Mouse (Mus musculus): ENCODE measurements at regions not wholly inside any gene's neighbourhood (a gene's known extent, or its start where the extent isn't known, plus 50 kb on each side); places are given as distances from the start of the nearest gene placed in this dataset.
A peak's percentile ranks its signal among the peaks of the same experiment; 100 is the strongest.

- Histone ChIP-seq H3K4me3 (ENCODE audit: low read depth, low read length) (no peak overlapping the region), H3K36me3 (ENCODE audit: control insufficient read depth, insufficient read depth, low read length) (no peaks in the 10 kb centered on the region), H3K9ac (ENCODE audit: low read length) (no peak overlapping the region), H3K4me1 (replicated peaks; ENCODE audit: control insufficient read depth, insufficient read depth) (0 out of 2 replicates have a peak, but pooled peaks cover 2% of the 10 kb centered on the region), H3K9me3 (ENCODE audit: control insufficient read depth, low read length) (no peaks in the 10 kb centered on the region), H3K27ac (replicated peaks) (0 out of 2 replicates have a peak overlapping the region, but pooled peaks have one; percentile 8), H3K27me3 (ENCODE audit: control insufficient read depth, insufficient read depth, low read length) (no peaks in the 10 kb centered on the region), H3K4me2 (replicated peaks; ENCODE audit: low read depth) (no peak overlapping the region)
- DNase-seq (ENCODE audit: low spot score) (no peak), ATAC-seq (ENCODE audit: low FRiP score, low TSS enrichment) (no peak)
- TF ChIP-seq EP300 (optimal IDR thresholded peaks at IDR 0.05) (no peak), CTCF (IDR thresholded peaks at IDR 0.05; ENCODE audit: low read depth) (no peak)
- 72% methylated on average over 7 of the region's 7 CpGs for WGBS
These were observed 74.4 kb downstream of the Zfp281 start for GRCm38 (mm10) chr1:136699153-136699524.

- WGBS, result 87% methylated on average over 8 of the region's 8 CpGs
- no peak overlapping the region for H3K4me3 ChIP-seq (ENCODE audit: low read depth, low read length)
- no peaks in the 10 kb centered on the region for H3K9me3 ChIP-seq (ENCODE audit: control insufficient read depth, low read length)
- 0 out of 2 replicates have a peak, but pooled peaks cover 2% of the 10 kb centered on the region for H3K4me1 ChIP-seq (replicated peaks; ENCODE audit: control insufficient read depth, insufficient read depth)
- H3K27me3 ChIP-seq (ENCODE audit: control insufficient read depth, insufficient read depth, low read length), result no peaks in the 10 kb centered on the region
- DNase-seq (ENCODE audit: low spot score) (no peak), ATAC-seq (ENCODE audit: low FRiP score, low TSS enrichment) (no peak)
- no peak overlapping the region for H3K9ac ChIP-seq (ENCODE audit: low read length)
- H3K4me2 ChIP-seq (replicated peaks; ENCODE audit: low read depth), result no peak overlapping the region
- TF ChIP-seq EP300 (optimal IDR thresholded peaks at IDR 0.05), result no peak
- no peak for TF ChIP-seq CTCF (IDR thresholded peaks at IDR 0.05; ENCODE audit: low read depth)
- H3K27ac ChIP-seq (replicated peaks), result no peak overlapping the region
- H3K36me3 ChIP-seq (ENCODE audit: control insufficient read depth, insufficient read depth, low read length), result no peaks in the 10 kb centered on the region
These were observed 74.9 kb downstream of the Zfp281 start for GRCm38 (mm10) chr1:136699571-136699970.

GRCm38 (mm10) chr1:136704139-136704538, 79.4 kb downstream of the Zfp281 start:
- H3K27me3 ChIP-seq (ENCODE audit: control insufficient read depth, insufficient read depth, low read length), result no peaks in the 10 kb centered on the region
- ATAC-seq (ENCODE audit: low FRiP score, low TSS enrichment) (no peak), DNase-seq (ENCODE audit: low spot score) (no peak)
- no peaks in the 10 kb centered on the region for H3K4me1 ChIP-seq (replicated peaks; ENCODE audit: control insufficient read depth, insufficient read depth)
- H3K9me3 ChIP-seq (ENCODE audit: control insufficient read depth, low read length), result no peaks in the 10 kb centered on the region
- WGBS, result 80% methylated on average over 5 of the region's 5 CpGs
- no peak overlapping the region for H3K27ac ChIP-seq (replicated peaks)
- H3K9ac ChIP-seq (ENCODE audit: low read length), result no peak overlapping the region
- no peak for TF ChIP-seq CTCF (IDR thresholded peaks at IDR 0.05; ENCODE audit: low read depth)
- TF ChIP-seq EP300 (optimal IDR thresholded peaks at IDR 0.05), result no peak
- H3K4me3 ChIP-seq (ENCODE audit: low read depth, low read length), result no peak overlapping the region
- no peak overlapping the region for H3K4me2 ChIP-seq (replicated peaks; ENCODE audit: low read depth)
- no peaks in the 10 kb centered on the region for H3K36me3 ChIP-seq (ENCODE audit: control insufficient read depth, insufficient read depth, low read length)

- ATAC-seq (ENCODE audit: low FRiP score, low TSS enrichment) (no peak), DNase-seq (ENCODE audit: low spot score) (no peak)
- Histone ChIP-seq H3K27me3 (ENCODE audit: control insufficient read depth, insufficient read depth, low read length) (no peaks in the 10 kb centered on the region), H3K4me2 (replicated peaks; ENCODE audit: low read depth) (no peak overlapping the region), H3K4me1 (replicated peaks; ENCODE audit: control insufficient read depth, insufficient read depth) (no peaks in the 10 kb centered on the region), H3K36me3 (ENCODE audit: control insufficient read depth, insufficient read depth, low read length) (no peaks in the 10 kb centered on the region), H3K4me3 (ENCODE audit: low read depth, low read length) (no peak overlapping the region), H3K9ac (ENCODE audit: low read length) (no peak overlapping the region), H3K27ac (replicated peaks) (no peak overlapping the region), H3K9me3 (ENCODE audit: control insufficient read depth, low read length) (no peaks in the 10 kb centered on the region)
- 72% methylated on average over 8 of the region's 8 CpGs for WGBS
- TF ChIP-seq CTCF (IDR thresholded peaks at IDR 0.05; ENCODE audit: low read depth) (no peak), EP300 (optimal IDR thresholded peaks at IDR 0.05) (no peak)
These were observed 81.8 kb downstream of the Zfp281 start for GRCm38 (mm10) chr1:136706509-136706908.

- 83% methylated on average over 8 of the region's 8 CpGs for WGBS
- Histone ChIP-seq H3K4me3 (ENCODE audit: low read depth, low read length) (no peak overlapping the region), H3K27me3 (ENCODE audit: control insufficient read depth, insufficient read depth, low read length) (no peaks in the 10 kb centered on the region), H3K36me3 (ENCODE audit: control insufficient read depth, insufficient read depth, low read length) (no peaks in the 10 kb centered on the region), H3K4me2 (replicated peaks; ENCODE audit: low read depth) (no peak overlapping the region), H3K9me3 (ENCODE audit: control insufficient read depth, low read length) (no peaks in the 10 kb centered on the region), H3K27ac (replicated peaks) (no peak overlapping the region), H3K9ac (ENCODE audit: low read length) (no peak overlapping the region), H3K4me1 (replicated peaks; ENCODE audit: control insufficient read depth, insufficient read depth) (no peaks in the 10 kb centered on the region)
- no peak for TF ChIP-seq CTCF (IDR thresholded peaks at IDR 0.05; ENCODE audit: low read depth)
- no peak for TF ChIP-seq EP300 (optimal IDR thresholded peaks at IDR 0.05)
- ATAC-seq (ENCODE audit: low FRiP score, low TSS enrichment) (peak; percentile 53; the same call in 1 of the 2 replicates), DNase-seq (ENCODE audit: low spot score) (peak; percentile 29)
These were observed 82.7 kb downstream of the Zfp281 start for GRCm38 (mm10) chr1:136707394-136707793.

- no peak overlapping the region for H3K4me2 ChIP-seq (replicated peaks; ENCODE audit: low read depth)
- no peak overlapping the region for H3K4me3 ChIP-seq (ENCODE audit: low read depth, low read length)
- H3K36me3 ChIP-seq (ENCODE audit: control insufficient read depth, insufficient read depth, low read length), result no peaks in the 10 kb centered on the region
- H3K9me3 ChIP-seq (ENCODE audit: control insufficient read depth, low read length), result no peaks in the 10 kb centered on the region
- no peak overlapping the region for H3K9ac ChIP-seq (ENCODE audit: low read length)
- WGBS, result 88% methylated on average over 12 of the region's 12 CpGs
- no peak overlapping the region for H3K27ac ChIP-seq (replicated peaks)
- ATAC-seq (ENCODE audit: low FRiP score, low TSS enrichment) (no peak), DNase-seq (ENCODE audit: low spot score) (no peak)
- no peaks in the 10 kb centered on the region for H3K4me1 ChIP-seq (replicated peaks; ENCODE audit: control insufficient read depth, insufficient read depth)
- no peaks in the 10 kb centered on the region for H3K27me3 ChIP-seq (ENCODE audit: control insufficient read depth, insufficient read depth, low read length)
- TF ChIP-seq EP300 (optimal IDR thresholded peaks at IDR 0.05), result no peak
- no peak for TF ChIP-seq CTCF (IDR thresholded peaks at IDR 0.05; ENCODE audit: low read depth)
These were observed 83.2 kb downstream of the Zfp281 start for GRCm38 (mm10) chr1:136707866-136708265.

Measured in stomach, postnatal 0 days (tissue).